Mouse (Mus musculus) heart, embryonic 10.5 days (tissue): ENCODE results near the gene Snx15. TPM values are rescaled to one million over a fixed set of nuclear protein-coding genes. Genes with fewer than 3 reads are reported as not detected.

ENCODE experiments used
- DNase-seq: peaks from one replicate; pipeline ENCODE4 v3.0.0-alpha.2; 2017; ENCODE audit warnings: low spot score
- H3K27ac ChIP-seq: fragments of 300-500 bp; sonication (generic); 2 replicates; pipeline ENCODE4 v1.5.1; 2016; ENCODE audit warnings: mild to moderate bottlenecking
- H3K27me3 ChIP-seq: fragments of 300-500 bp; sonication (generic); 2 replicates; pipeline ENCODE4 v1.6.1; 2016; ENCODE audit warnings: mild to moderate bottlenecking; ENCODE audit not compliant: poor library complexity, insufficient read depth, severe bottlenecking
- H3K36me3 ChIP-seq: fragments of 300-500 bp; sonication (generic); 2 replicates; pipeline ENCODE4 v1.6.1; 2016; ENCODE audit warnings: mild to moderate bottlenecking, moderate library complexity
- H3K4me1 ChIP-seq: fragments of 300-500 bp; sonication (generic); 2 replicates; pipeline ENCODE4 v1.6.1; 2016; ENCODE audit warnings: mild to moderate bottlenecking
- H3K4me3 ChIP-seq: fragments of 300-500 bp; sonication (generic); 2 replicates; pipeline ENCODE4 v1.5.1; 2016; ENCODE audit warnings: mild to moderate bottlenecking, moderate library complexity
- H3K9me3 ChIP-seq: fragments of 300-500 bp; sonication (generic); 2 replicates; pipeline ENCODE4 v1.6.1; 2016; ENCODE audit warnings: mild to moderate bottlenecking, moderate library complexity
- WGBS: fragments of 180-500 bp; shearing (Covaris S2); methylation state at CpG from one replicate; pipeline ENCODE4 v1.1.7; 2016; 5-methylcytosine and 5-hydroxymethylcytosine counted together
- polyA plus RNA-seq: library from polyadenylated mRNA; unstranded; fragments of >200 nt; fragmentation: Nextera tagmentation; extraction: Ambion mirVana; gene quantifications from 2 replicates; pipeline ENCODE4 v1.2.1, GENCODE M21; 2016

Gene Snx15
- polyA plus RNA-seq: 22.4 and 25.8 TPM in 2 replicates

DNA sequence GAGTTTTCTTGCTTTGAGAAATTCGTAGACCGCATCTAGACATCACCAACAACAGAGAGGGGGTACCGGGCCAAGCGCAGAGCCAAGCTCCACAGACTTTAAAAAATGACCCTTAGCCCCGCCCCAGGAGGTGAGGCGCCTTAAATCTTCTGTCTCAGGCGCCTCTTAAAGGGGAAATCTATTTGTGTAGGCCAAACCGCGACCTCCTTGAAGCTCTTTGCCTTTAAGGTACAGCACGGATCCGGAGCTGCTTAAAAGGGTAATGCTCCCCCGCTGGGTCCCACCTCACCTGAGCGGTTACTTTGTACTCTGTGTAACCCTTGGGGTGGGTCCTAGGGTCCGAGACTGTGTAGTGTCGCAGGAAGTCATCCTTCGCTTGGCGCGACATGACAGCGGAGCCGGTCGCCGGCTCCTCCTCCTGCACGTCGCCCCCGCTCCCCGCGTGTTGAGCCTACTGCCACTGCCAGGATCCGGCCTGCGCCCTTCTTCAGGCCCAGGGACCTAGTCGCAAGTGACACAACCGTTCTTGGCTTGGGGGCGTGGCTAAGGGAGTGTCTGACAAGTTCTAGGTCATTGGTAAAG, at the start of gene Snx15:
Gene Snx15 (minus strand): TSS at position 545 of the 582 bp plus-strand sequence.
- H3K27me3 ChIP-seq: no peaks in the 10 kb centered on the region
- no peaks in the 10 kb centered on the region for H3K36me3 ChIP-seq
- peak within 1 kb of the TSS; percentile 92 for H3K27ac ChIP-seq
- peak within 1 kb of the TSS; percentile 64 for H3K4me3 ChIP-seq
- 0% methylated on average over 32 of the region's 32 CpGs for WGBS
- DNase-seq: peak; percentile 98
- H3K4me1 ChIP-seq: peaks cover 10% of the 10 kb centered on the region
- H3K9me3 ChIP-seq: no peaks in the 10 kb centered on the region

DNA sequence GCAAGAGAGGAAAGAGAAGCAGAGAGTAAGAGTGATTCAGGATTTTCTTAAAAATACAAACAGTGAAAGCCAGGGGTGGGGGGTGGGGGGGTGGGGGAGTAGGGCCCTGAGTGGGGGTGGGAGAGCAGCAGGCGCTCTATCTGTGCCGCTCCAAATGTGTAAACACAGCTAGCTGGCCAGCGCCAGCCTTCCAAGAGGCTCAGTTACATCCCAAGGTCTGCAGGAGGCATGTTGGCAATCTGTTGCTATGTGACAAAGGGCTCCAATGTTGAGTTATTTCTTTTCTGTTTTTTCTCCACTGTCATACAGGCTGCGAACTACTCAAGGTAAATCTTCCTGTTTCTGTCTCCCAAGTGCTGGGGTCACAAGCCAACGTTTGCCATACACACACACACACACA, 46.7 kb upstream of the Snx15 start:
- H3K27me3 ChIP-seq: no peaks in the 10 kb centered on the region
- no peaks in the 10 kb centered on the region for H3K4me1 ChIP-seq
- H3K27ac ChIP-seq: no peak overlapping the region
- no peaks in the 10 kb centered on the region for H3K9me3 ChIP-seq
- no peaks in the 10 kb centered on the region for H3K36me3 ChIP-seq
- H3K4me3 ChIP-seq: no peak overlapping the region
- 40% methylated on average over 5 of the region's 5 CpGs for WGBS
- no peak for DNase-seq

DNA sequence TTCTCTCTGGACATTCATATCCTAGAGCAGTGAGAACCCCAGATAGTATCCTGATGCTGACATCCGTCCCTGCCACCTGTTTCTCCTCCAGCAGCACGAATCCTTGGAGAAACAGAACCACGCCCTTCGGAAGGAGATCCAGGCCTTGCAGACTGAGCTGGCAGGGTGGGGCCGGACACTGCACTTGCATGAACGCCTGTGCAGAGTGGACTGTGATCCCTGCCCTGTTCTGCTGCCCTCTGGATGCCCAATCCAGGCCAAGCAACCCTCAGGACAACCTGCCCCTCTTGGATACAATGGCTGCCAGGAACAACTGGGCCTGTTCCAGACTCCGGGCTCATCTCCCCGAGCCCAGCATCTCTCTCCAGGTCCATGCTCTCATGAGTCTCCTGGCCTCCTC, 43.1 kb upstream of the Snx15 start:
- no peak for DNase-seq
- 75% methylated on average over 8 of the region's 8 CpGs for WGBS
- H3K9me3 ChIP-seq: no peaks in the 10 kb centered on the region

DNA sequence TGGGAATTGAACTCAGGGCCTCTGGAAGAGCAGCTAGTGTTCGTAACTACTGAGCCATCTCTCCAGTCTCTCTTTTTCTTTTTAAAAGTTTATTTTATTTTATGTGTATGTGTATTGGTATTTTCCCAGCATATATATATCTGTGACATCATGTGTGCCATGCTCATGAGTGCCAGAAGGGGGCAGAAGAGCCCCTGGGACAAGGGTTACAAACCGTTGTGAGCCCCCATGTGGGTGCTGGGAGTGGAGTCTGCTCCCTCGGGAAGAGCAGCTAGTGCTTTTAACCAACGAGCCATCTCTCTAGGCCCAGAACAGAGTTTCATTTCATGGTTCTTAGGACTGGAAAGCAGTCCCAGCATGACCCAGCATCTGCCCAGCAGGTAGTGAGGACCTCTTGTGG, 38.6 kb upstream of the Snx15 start:
- H3K9me3 ChIP-seq: no peaks in the 10 kb centered on the region
- WGBS: 77% methylated on average over 4 of the region's 4 CpGs
- H3K27me3 ChIP-seq: peaks cover 20% of the 10 kb centered on the region; the same call in 1 of the 2 replicates
- H3K36me3 ChIP-seq: no peaks in the 10 kb centered on the region
- H3K27ac ChIP-seq: no peak overlapping the region
- DNase-seq: no peak
- 0 out of 2 replicates have a peak, but pooled peaks cover 3% of the 10 kb centered on the region for H3K4me1 ChIP-seq
- H3K4me3 ChIP-seq: no peak overlapping the region

More for the DNA sequence above, 43.1 kb upstream of the Snx15 start:
- Histone ChIP-seq H3K4me1 (no peaks in the 10 kb centered on the region), H3K27me3 (no peaks in the 10 kb centered on the region), H3K36me3 (no peaks in the 10 kb centered on the region), H3K27ac (no peak overlapping the region), H3K4me3 (no peak overlapping the region)

DNA sequence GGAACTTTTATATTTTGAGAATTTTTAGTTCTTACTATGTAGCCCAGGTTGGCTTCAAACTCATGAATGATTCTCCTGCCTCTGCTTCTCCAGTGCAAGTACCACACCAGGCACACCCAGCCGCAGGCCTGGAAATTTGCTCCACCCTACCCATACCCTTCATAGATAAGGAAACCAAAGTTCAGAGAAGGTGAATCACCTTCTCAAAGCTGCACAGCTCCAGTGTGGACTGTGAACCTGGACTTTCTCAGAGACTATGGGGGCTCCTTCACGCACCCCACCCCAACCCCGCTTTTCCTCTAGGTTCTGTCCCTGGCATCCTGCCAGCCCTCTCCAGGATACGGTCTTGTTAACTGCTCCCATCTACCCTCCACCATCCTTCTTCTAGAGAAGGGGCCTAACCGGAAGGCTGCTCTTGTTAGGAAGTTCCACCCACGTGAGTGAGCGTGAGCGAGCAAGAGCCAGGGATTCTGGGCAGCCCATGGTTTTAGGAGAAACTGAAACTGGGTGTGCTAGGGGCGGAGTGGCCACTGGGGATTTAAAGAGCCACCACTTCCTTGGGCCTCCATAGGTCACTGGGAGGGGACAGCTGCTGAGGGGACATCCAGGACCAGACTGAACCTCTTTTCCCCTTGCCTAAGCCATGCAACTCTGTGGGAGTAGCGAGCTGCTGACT, 35.9 kb upstream of the Snx15 start:
- no peak for DNase-seq
- Histone ChIP-seq H3K27ac (no peak overlapping the region), H3K4me1 (0 out of 2 replicates have a peak, but pooled peaks cover 3% of the 10 kb centered on the region), H3K36me3 (no peaks in the 10 kb centered on the region), H3K27me3 (peaks cover 28% of the 10 kb centered on the region; the same call in 1 of the 2 replicates), H3K4me3 (no peak overlapping the region), H3K9me3 (no peaks in the 10 kb centered on the region)
- 72% methylated on average over 10 of the region's 10 CpGs for WGBS

DNA sequence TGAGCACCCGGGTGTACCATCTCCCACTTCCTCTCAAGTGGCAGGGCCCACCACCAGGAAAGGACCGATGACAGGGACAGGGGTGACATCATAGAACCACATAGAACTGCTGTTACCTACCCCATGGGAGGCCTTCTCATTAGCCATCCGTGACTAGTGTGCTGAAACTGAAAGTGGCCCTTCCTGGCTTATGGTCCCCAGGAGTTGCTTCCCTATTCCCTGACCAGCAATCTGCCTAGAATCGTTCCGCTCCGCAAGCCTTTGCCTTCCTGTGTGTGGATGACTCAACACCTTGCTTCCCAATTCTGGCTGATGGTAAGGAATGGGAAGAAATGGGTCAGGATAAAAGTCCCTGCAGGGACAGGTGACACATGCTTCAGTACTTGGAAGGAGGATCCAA, 29.1 kb upstream of the Snx15 start:
- no peak for DNase-seq
- Histone ChIP-seq H3K4me1 (no peaks in the 10 kb centered on the region), H3K36me3 (no peaks in the 10 kb centered on the region), H3K9me3 (no peaks in the 10 kb centered on the region), H3K27me3 (0 out of 2 replicates have a peak, but pooled peaks cover 13% of the 10 kb centered on the region), H3K27ac (no peak overlapping the region), H3K4me3 (no peak overlapping the region)
- WGBS: 68% methylated on average over 6 of the region's 6 CpGs

DNA sequence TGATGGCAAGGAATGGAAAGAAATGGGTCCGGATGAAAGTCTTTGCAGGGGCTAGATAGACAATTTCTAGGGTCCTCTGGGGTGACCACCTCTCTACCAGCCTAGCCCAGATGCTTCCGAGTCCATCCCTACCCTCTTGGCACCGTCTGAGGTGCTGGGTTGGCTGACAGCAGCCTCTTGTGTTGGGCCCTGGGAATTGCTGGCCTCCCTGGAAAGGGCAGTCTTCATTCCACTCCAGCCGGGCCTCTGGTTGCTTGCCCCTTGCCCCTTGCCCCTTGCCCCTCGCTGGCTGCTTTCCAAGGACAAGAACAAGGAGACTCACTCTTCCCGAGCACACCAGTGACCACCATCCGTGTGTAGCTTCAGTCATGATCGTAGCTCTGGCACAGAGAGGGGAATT, 28.3 kb upstream of the Snx15 start:
- no peaks in the 10 kb centered on the region for H3K4me1 ChIP-seq
- H3K36me3 ChIP-seq: no peaks in the 10 kb centered on the region
- 60% methylated on average over 8 of the region's 8 CpGs for WGBS
- no peak for DNase-seq
- no peak overlapping the region for H3K27ac ChIP-seq
- H3K4me3 ChIP-seq: no peak overlapping the region
- H3K9me3 ChIP-seq: no peaks in the 10 kb centered on the region
- 0 out of 2 replicates have a peak, but pooled peaks cover 4% of the 10 kb centered on the region for H3K27me3 ChIP-seq

DNA sequence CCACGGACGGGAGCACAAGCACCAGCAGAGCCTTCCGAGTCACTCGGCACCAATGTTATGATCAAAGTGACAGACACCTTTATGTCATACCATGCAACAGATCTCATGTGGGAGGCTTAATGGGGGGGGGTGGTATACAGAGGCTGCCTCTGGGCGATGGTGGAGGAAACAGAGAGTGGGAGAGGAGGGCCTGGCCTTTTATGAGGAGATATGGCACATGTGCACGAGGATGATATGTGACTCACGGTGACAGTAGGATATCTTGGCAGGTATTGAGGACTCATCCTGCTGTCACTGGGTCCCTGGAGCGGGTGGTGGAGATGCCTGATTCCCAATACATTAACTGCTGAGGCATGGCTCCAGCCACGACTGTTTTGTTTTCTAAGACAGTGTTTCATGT, 27.1 kb upstream of the Snx15 start:
- H3K27ac ChIP-seq: no peak overlapping the region
- H3K27me3 ChIP-seq: no peaks in the 10 kb centered on the region
- no peaks in the 10 kb centered on the region for H3K36me3 ChIP-seq
- no peak overlapping the region for H3K4me3 ChIP-seq
- no peak for DNase-seq
- no peaks in the 10 kb centered on the region for H3K4me1 ChIP-seq
- H3K9me3 ChIP-seq: no peaks in the 10 kb centered on the region
- WGBS: 81% methylated on average over 9 of the region's 9 CpGs

DNA sequence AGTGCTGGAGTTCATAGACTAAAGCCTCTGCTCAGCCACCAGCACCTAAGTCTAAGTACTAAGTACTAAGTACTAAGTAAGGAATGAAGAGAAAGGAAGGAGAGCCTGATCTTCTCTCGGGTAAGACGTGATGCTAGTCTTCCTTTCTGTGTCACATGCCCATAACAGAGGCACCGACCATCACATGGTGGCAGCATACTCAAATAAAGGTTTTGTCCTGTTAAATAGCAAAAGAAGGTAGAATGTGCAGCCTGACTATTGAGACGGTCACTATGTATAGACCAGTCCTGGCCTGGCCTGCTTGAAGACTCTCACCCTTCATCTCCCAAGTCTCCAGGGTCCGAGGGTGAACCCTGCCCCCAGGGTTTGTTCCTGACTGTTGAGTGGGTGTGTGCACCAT, 16.7 kb upstream of the Snx15 start:
- DNase-seq: no peak
- Histone ChIP-seq H3K4me1 (peaks cover 12% of the 10 kb centered on the region), H3K4me3 (no peak overlapping the region), H3K36me3 (no peaks in the 10 kb centered on the region), H3K27ac (no peak overlapping the region), H3K9me3 (no peaks in the 10 kb centered on the region), H3K27me3 (no peaks in the 10 kb centered on the region)
- 72% methylated on average over 5 of the region's 5 CpGs for WGBS

DNA sequence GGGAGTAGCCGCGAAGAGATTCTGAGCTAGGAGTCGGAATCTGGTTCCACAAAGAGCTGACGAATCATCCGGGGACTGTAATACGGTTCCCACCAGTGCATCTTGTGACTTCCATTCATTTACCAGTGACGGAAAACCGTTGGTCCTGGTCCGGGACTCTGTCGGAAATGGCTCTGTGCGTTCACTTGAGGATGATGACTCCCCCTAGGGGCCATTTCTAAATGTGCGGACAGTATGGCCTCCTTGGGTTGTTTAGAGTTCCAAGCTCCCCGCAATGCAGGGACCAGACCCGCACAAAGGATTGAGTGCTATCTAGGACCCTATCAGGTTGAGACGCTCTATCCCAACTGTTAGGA, 13.3 kb upstream of the Snx15 start, which contains the start of gene Arl2:
Gene Arl2 (minus strand): TSS at position 155 of the 356 bp plus-strand sequence.
- DNase-seq: peak; percentile 93
- no peaks in the 10 kb centered on the region for H3K9me3 ChIP-seq
- peak within 1 kb of the TSS; percentile 85 for H3K4me3 ChIP-seq
- no peaks in the 10 kb centered on the region for H3K27me3 ChIP-seq
- H3K27ac ChIP-seq: peak within 1 kb of the TSS; percentile 98
- H3K4me1 ChIP-seq: peaks cover 17% of the 10 kb centered on the region
- H3K36me3 ChIP-seq: peaks cover 13% of the 10 kb centered on the region; the same call in 1 of the 2 replicates
- 0% methylated on average over 15 of the region's 15 CpGs for WGBS

DNA sequence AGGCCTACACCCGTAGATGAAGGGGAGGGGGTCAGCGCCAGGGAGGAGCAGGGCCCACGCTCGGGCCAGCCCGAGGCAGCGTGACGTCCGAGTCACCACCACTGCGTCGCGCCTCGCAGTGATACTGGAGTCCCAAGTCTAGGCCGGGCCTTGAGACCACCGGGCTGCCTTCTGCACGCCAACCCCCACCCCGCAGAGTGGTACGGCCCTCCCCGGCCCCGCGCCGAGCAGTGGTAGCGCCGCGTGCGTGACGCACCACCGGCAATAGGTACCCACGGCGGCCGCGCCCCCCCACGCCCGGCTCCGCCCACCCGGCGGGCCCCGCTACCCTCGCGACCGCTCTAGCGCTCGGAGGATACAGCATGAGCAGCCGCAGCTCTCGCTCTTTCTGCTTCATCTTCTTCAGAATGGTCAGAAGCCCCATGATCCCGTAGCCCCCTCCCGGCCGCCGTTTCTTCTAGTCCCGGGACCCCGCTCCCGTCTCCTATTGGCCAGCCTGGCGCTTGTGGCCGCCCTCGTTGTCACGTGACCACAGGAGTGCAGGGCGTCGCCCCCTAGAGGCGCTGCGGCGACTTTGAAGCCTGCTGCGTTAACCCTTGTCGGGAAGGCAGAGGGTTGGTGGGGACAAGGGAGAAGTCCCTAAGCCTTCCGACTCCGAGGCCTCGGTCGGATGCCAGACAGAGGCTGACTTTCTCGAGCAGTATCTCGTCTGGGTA, 12.7 kb upstream of the Snx15 start, which contains the start of gene Batf2:
Gene Batf2 (plus strand): TSS at position 306 of the 716 bp plus-strand sequence.
- Histone ChIP-seq H3K36me3 (peaks cover 18% of the 10 kb centered on the region), H3K4me3 (peak within 1 kb of the TSS; percentile 85), H3K4me1 (peaks cover 17% of the 10 kb centered on the region), H3K9me3 (no peaks in the 10 kb centered on the region), H3K27ac (peak within 1 kb of the TSS; percentile 98), H3K27me3 (no peaks in the 10 kb centered on the region)
- peak; percentile 98 for DNase-seq
- WGBS: under 1% methylated on average over 67 of the region's 68 CpGs

DNA sequence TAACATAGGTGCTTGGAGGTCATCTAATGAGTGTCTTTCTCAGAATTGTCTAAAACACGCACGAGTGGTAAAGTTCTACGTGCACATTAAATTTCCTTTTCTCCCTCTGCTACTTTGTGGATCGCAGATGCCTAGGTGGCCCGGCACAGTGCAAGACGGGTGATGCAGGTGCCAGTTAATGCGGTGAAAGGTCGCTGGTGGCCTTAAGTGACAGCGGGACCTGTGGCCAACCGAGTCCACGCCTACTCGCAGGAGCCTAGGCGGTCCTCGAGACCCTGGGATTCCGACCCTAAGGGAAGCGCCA, 12.2 kb upstream of the Snx15 start:
- 8% methylated on average over 16 of the region's 16 CpGs for WGBS

DNA sequence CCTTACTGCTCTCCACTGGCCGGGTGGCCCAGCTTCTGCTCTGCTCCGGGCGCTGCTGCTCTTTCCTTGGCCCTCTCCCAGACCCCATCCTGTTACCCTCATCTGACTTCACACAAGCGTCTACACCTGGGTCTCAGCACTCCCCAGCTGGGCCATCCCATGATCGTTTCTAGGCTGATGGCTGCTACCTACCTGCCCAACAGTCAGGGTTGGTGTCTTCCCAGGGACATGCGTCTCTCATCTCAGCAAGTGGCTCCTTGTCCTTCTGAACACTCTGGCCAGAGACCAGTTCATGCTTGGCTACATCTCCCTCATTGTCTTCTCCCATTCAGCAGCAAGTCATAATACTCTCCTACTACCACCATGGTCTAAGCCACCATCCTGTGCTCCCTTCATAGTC, 11.6 kb upstream of the Snx15 start:
- Histone ChIP-seq H3K27me3 (no peaks in the 10 kb centered on the region), H3K4me1 (peaks cover 17% of the 10 kb centered on the region), H3K9me3 (no peaks in the 10 kb centered on the region), H3K36me3 (peaks cover 29% of the 10 kb centered on the region), H3K27ac (peak overlapping the region; percentile 98), H3K4me3 (peak overlapping the region; percentile 85)
- 94% methylated on average over 6 of the region's 6 CpGs for WGBS
- DNase-seq: no peak

More for the DNA sequence above, 12.2 kb upstream of the Snx15 start:
- H3K4me1 ChIP-seq: peaks cover 17% of the 10 kb centered on the region
- peaks cover 23% of the 10 kb centered on the region for H3K36me3 ChIP-seq
- H3K4me3 ChIP-seq: peak overlapping the region; percentile 85
- H3K27me3 ChIP-seq: no peaks in the 10 kb centered on the region
- H3K27ac ChIP-seq: peak overlapping the region; percentile 98
- H3K9me3 ChIP-seq: no peaks in the 10 kb centered on the region
- no peak for DNase-seq
